Mouse (Mus musculus) CD8-positive naive resting alpha-beta T cell, adult 57 days (primary cell): ENCODE measurements around the gene Tm2d3. TPM values are rescaled to one million over a fixed set of nuclear protein-coding genes. Genes with fewer than 3 reads are reported as not detected.

ENCODE experiments used
- total RNA-seq: library from RNA; stranded (reverse); gene quantifications from one replicate; pipeline ENCODE4 v1.2.4, GENCODE M21; 2023

The Tm2d3 gene
- 16.7 TPM for total RNA-seq

GRCm38 (mm10) chr7:65690869-65691268 is at the start of gene Tm2d3:
Gene Tm2d3, plus strand, starts transcription at chr7:65691169.

GRCm38 (mm10) chr7:65644643-65645351 is 46.2 kb upstream of the Tm2d3 start, which contains the start of gene Tarsl2:
Gene Tarsl2, plus strand, starts transcription at chr7:65644898.

Other genes starting within 250 kb of the Tm2d3 start
- 0.12 TPM for gene Tjp1, start 163.4 kb upstream of the Tm2d3 start, total RNA-seq
- 12.4 TPM for gene Tarsl2, start 46.3 kb upstream of the Tm2d3 start, total RNA-seq
- not detected for gene Pcsk6, start 170.6 kb downstream of the Tm2d3 start, total RNA-seq